Mouse (Mus musculus): ENCODE measurements at regions not wholly inside any gene's neighbourhood (a gene's known extent, or its start where the extent isn't known, plus 50 kb on each side); places are given as distances from the start of the nearest gene placed in this dataset.

DNA sequence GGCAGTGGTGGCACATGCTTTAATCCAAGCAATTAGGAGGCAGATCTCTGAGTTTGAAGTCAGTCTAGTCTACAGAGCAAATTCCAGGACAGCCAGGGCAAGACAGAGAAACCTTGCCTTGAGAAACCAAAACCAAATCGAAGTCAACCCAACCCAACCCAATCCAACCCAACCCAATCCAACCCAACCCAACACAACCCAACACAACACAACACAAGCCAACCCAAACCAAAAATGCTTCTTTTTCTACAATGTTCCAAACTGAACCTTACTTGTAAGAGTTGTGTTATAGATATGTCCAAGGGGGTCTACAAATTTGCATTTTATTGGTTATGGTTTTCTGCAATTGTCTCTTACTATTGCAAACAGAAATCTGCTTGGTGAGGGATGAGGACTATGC lies 52.8 kb upstream of the Chodl start:
- H3K4me3 ChIP-seq (ENCODE audit: low read depth, low read length): no peak overlapping the region
- WGBS: 90% methylated on average over 1 of the region's 1 CpGs

DNA sequence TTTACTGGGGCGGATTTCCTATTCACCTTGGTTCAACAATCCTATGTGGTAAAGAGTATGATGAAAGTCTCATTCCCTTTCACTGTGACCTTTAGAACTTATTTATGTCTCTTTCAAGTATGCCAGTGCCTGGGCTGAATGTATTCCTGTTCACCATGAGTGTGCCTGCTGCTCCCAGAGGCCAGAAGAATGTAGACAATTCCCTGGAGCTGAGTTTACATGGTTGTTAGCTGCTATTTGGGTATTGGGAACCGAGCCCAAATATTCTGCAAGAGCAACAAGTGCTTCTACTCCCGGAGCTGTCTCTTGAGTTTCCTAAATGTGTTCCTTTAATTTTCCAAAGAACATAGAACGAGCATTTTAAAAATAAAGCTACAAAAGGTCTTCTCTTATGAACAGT lies 71.7 kb upstream of the Chodl start:
- Histone ChIP-seq H3K36me3 (replicated peaks; ENCODE audit: control insufficient read depth, insufficient read depth, low read depth, low read length) (no peaks in the 10 kb centered on the region), H3K27ac (replicated peaks; ENCODE audit: low read depth, low read length) (no peak overlapping the region), H3K27me3 (ENCODE audit: control insufficient read depth, insufficient read depth, low read length) (no peaks in the 10 kb centered on the region), H3K4me1 (ENCODE audit: control insufficient read depth, insufficient read depth, low read length) (no peaks in the 10 kb centered on the region), H3K4me2 (ENCODE audit: low read depth, low read length) (no peak overlapping the region), H3K4me3 (ENCODE audit: low read depth, low read length) (no peak overlapping the region), H3K9me3 (replicated peaks; ENCODE audit: control insufficient read depth, low read length) (no peaks in the 10 kb centered on the region), H3K9ac (replicated peaks; ENCODE audit: low read length) (no peak overlapping the region)
- 84% methylated on average over 4 of the region's 4 CpGs for WGBS
- ATAC-seq (replicated peaks; ENCODE audit: insufficient number of reproducible peaks, low FRiP score, low TSS enrichment, low read depth) (no peak), DNase-seq (ENCODE audit: low spot score) (no peak)

More for the DNA sequence above, 52.8 kb upstream of the Chodl start:
- DNase-seq (ENCODE audit: low spot score): peak; percentile 11
- no peak overlapping the region for H3K9ac ChIP-seq (replicated peaks; ENCODE audit: low read length)
- H3K9me3 ChIP-seq (replicated peaks; ENCODE audit: control insufficient read depth, low read length): no peaks in the 10 kb centered on the region
- H3K36me3 ChIP-seq (replicated peaks; ENCODE audit: control insufficient read depth, insufficient read depth, low read depth, low read length): no peaks in the 10 kb centered on the region
- no peak overlapping the region for H3K4me2 ChIP-seq (ENCODE audit: low read depth, low read length)
- no peaks in the 10 kb centered on the region for H3K27me3 ChIP-seq (ENCODE audit: control insufficient read depth, insufficient read depth, low read length)
- H3K27ac ChIP-seq (replicated peaks; ENCODE audit: low read depth, low read length): no peak overlapping the region
- no peak for ATAC-seq (replicated peaks; ENCODE audit: insufficient number of reproducible peaks, low FRiP score, low TSS enrichment, low read depth)
- no peaks in the 10 kb centered on the region for H3K4me1 ChIP-seq (ENCODE audit: control insufficient read depth, insufficient read depth, low read length)

- no peaks in the 10 kb centered on the region for H3K4me1 ChIP-seq (ENCODE audit: control insufficient read depth, insufficient read depth, low read length)
- no peak overlapping the region for H3K4me2 ChIP-seq (ENCODE audit: low read depth, low read length)
- H3K27ac ChIP-seq (replicated peaks; ENCODE audit: low read depth, low read length): no peak overlapping the region
- no peaks in the 10 kb centered on the region for H3K9me3 ChIP-seq (replicated peaks; ENCODE audit: control insufficient read depth, low read length)
- WGBS: 80% methylated on average over 7 of the region's 7 CpGs
- no peak overlapping the region for H3K4me3 ChIP-seq (ENCODE audit: low read depth, low read length)
- no peaks in the 10 kb centered on the region for H3K27me3 ChIP-seq (ENCODE audit: control insufficient read depth, insufficient read depth, low read length)
- DNase-seq (ENCODE audit: low spot score) (no peak), ATAC-seq (replicated peaks; ENCODE audit: insufficient number of reproducible peaks, low FRiP score, low TSS enrichment, low read depth) (no peak)
- no peak overlapping the region for H3K9ac ChIP-seq (replicated peaks; ENCODE audit: low read length)
- no peaks in the 10 kb centered on the region for H3K36me3 ChIP-seq (replicated peaks; ENCODE audit: control insufficient read depth, insufficient read depth, low read depth, low read length)
These were observed 99.8 kb upstream of the Chodl start for GRCm38 (mm10) chr16:78830957-78831356.

- Histone ChIP-seq H3K4me1 (ENCODE audit: control insufficient read depth, insufficient read depth, low read length) (no peaks in the 10 kb centered on the region), H3K27me3 (ENCODE audit: control insufficient read depth, insufficient read depth, low read length) (no peaks in the 10 kb centered on the region), H3K4me2 (ENCODE audit: low read depth, low read length) (no peak overlapping the region), H3K9ac (replicated peaks; ENCODE audit: low read length) (no peak overlapping the region), H3K36me3 (replicated peaks; ENCODE audit: control insufficient read depth, insufficient read depth, low read depth, low read length) (no peaks in the 10 kb centered on the region), H3K4me3 (ENCODE audit: low read depth, low read length) (no peak overlapping the region), H3K9me3 (replicated peaks; ENCODE audit: control insufficient read depth, low read length) (no peaks in the 10 kb centered on the region), H3K27ac (replicated peaks; ENCODE audit: low read depth, low read length) (no peak overlapping the region)
- ATAC-seq (replicated peaks; ENCODE audit: insufficient number of reproducible peaks, low FRiP score, low TSS enrichment, low read depth) (no peak), DNase-seq (ENCODE audit: low spot score) (no peak)
- WGBS: 37% methylated on average over 3 of the region's 3 CpGs
These were observed 103.0 kb upstream of the Chodl start for GRCm38 (mm10) chr16:78827739-78828138.

GRCm38 (mm10) chr16:78790064-78790463 lies 140.7 kb upstream of the Chodl start:
- Histone ChIP-seq H3K9ac (replicated peaks; ENCODE audit: low read length) (no peak overlapping the region), H3K4me2 (ENCODE audit: low read depth, low read length) (no peak overlapping the region), H3K4me3 (ENCODE audit: low read depth, low read length) (no peak overlapping the region), H3K27ac (replicated peaks; ENCODE audit: low read depth, low read length) (no peak overlapping the region), H3K9me3 (replicated peaks; ENCODE audit: control insufficient read depth, low read length) (no peaks in the 10 kb centered on the region), H3K36me3 (replicated peaks; ENCODE audit: control insufficient read depth, insufficient read depth, low read depth, low read length) (no peaks in the 10 kb centered on the region), H3K27me3 (ENCODE audit: control insufficient read depth, insufficient read depth, low read length) (no peaks in the 10 kb centered on the region), H3K4me1 (ENCODE audit: control insufficient read depth, insufficient read depth, low read length) (no peaks in the 10 kb centered on the region)
- no peak for ATAC-seq (replicated peaks; ENCODE audit: insufficient number of reproducible peaks, low FRiP score, low TSS enrichment, low read depth)
- 80% methylated on average over 2 of the region's 2 CpGs for WGBS
- no peak for DNase-seq (ENCODE audit: low spot score)

- Histone ChIP-seq H3K9ac (replicated peaks; ENCODE audit: low read length) (no peak overlapping the region), H3K4me3 (ENCODE audit: low read depth, low read length) (no peak overlapping the region), H3K4me2 (ENCODE audit: low read depth, low read length) (no peak overlapping the region), H3K27ac (replicated peaks; ENCODE audit: low read depth, low read length) (no peak overlapping the region), H3K9me3 (replicated peaks; ENCODE audit: control insufficient read depth, low read length) (no peaks in the 10 kb centered on the region), H3K4me1 (ENCODE audit: control insufficient read depth, insufficient read depth, low read length) (no peaks in the 10 kb centered on the region), H3K36me3 (replicated peaks; ENCODE audit: control insufficient read depth, insufficient read depth, low read depth, low read length) (no peaks in the 10 kb centered on the region), H3K27me3 (ENCODE audit: control insufficient read depth, insufficient read depth, low read length) (no peaks in the 10 kb centered on the region)
- no peak for ATAC-seq (replicated peaks; ENCODE audit: insufficient number of reproducible peaks, low FRiP score, low TSS enrichment, low read depth)
- DNase-seq (ENCODE audit: low spot score): no peak
These were observed 171.5 kb upstream of the Chodl start for GRCm38 (mm10) chr16:78759226-78759625.

GRCm38 (mm10) chr16:78737902-78738301 lies 161.4 kb upstream of the D16Ertd472e start:
- no peaks in the 10 kb centered on the region for H3K36me3 ChIP-seq (replicated peaks; ENCODE audit: control insufficient read depth, insufficient read depth, low read depth, low read length)
- no peak overlapping the region for H3K27ac ChIP-seq (replicated peaks; ENCODE audit: low read depth, low read length)
- no peak overlapping the region for H3K9ac ChIP-seq (replicated peaks; ENCODE audit: low read length)
- H3K27me3 ChIP-seq (ENCODE audit: control insufficient read depth, insufficient read depth, low read length): no peaks in the 10 kb centered on the region
- 83% methylated on average over 4 of the region's 4 CpGs for WGBS
- ATAC-seq (replicated peaks; ENCODE audit: insufficient number of reproducible peaks, low FRiP score, low TSS enrichment, low read depth) (no peak), DNase-seq (ENCODE audit: low spot score) (no peak)
- H3K4me1 ChIP-seq (ENCODE audit: control insufficient read depth, insufficient read depth, low read length): no peaks in the 10 kb centered on the region
- no peak overlapping the region for H3K4me2 ChIP-seq (ENCODE audit: low read depth, low read length)
- no peak overlapping the region for H3K4me3 ChIP-seq (ENCODE audit: low read depth, low read length)
- H3K9me3 ChIP-seq (replicated peaks; ENCODE audit: control insufficient read depth, low read length): no peaks in the 10 kb centered on the region

DNA sequence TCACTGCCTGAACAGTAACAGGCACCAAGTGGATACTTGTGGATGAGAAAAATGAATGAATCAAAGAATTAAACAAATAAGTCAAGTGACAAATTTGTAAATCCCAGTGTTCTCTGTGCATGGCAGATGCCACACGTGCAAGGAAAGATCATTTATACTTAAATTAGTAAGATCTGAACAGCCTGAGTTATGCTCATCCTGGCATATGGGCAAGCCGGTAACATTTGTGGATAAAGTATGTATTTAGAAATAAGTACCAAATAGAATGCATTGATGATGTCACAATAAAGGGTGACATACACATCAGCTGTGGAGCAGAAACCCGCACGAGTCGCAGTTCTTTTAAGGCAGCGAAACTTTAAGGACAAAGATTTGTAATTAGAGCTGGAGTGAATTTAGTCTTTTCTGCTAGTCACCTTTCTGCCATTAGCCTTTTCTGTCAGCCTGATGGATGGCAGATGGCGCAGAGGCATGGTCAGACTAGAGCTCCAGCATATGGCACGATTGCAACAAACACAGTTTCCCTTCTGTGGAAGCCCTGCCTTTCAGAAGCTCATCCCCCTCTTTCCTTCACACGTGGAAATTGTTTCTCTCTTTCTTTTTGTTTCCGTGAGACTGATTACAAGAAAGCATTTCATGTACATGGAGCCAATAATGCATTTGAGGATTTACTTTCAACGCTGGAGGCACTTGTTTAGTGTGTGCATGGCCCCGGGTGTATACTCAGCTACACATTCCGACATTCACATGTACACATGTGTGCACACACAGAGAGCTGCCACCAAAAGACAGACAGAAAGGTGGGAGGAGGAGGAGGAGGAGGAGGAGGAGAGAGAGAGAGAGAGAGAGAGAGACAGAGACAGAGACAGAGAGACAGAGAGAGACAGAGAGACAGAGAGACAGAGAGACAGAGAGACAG lies 154.3 kb upstream of the D16Ertd472e start:
- Histone ChIP-seq H3K36me3 (replicated peaks; ENCODE audit: control insufficient read depth, insufficient read depth, low read depth, low read length) (no peaks in the 10 kb centered on the region), H3K27ac (replicated peaks; ENCODE audit: low read depth, low read length) (no peak overlapping the region), H3K4me2 (ENCODE audit: low read depth, low read length) (no peak overlapping the region), H3K27me3 (ENCODE audit: control insufficient read depth, insufficient read depth, low read length) (no peaks in the 10 kb centered on the region), H3K4me1 (ENCODE audit: control insufficient read depth, insufficient read depth, low read length) (no peaks in the 10 kb centered on the region), H3K9me3 (replicated peaks; ENCODE audit: control insufficient read depth, low read length) (no peaks in the 10 kb centered on the region), H3K9ac (replicated peaks; ENCODE audit: low read length) (no peak overlapping the region), H3K4me3 (ENCODE audit: low read depth, low read length) (no peak overlapping the region)
- DNase-seq (ENCODE audit: low spot score) (peak; percentile 47), ATAC-seq (replicated peaks; ENCODE audit: insufficient number of reproducible peaks, low FRiP score, low TSS enrichment, low read depth) (no peak)
- WGBS: 63% methylated on average over 13 of the region's 13 CpGs
